Mouse (Mus musculus) E14TG2a.4 (cell line): ENCODE data around the gene Eif3g.

ENCODE experiments used
- H3K27me3 ChIP-seq: 2 replicates; pipeline ENCODE4 v1.6.1; 2014; ENCODE audit warnings: low read length, control low read depth; ENCODE audit not compliant: insufficient read depth
- H3K36me3 ChIP-seq: 2 replicates; pipeline ENCODE4 v1.6.1; 2014; ENCODE audit warnings: low read length, control low read depth; ENCODE audit not compliant: insufficient read depth
- H3K4me1 ChIP-seq: replicated peaks from 2 replicates; pipeline ENCODE4 v1.6.1; 2014; ENCODE audit warnings: low read depth, low read length, control low read depth
- H3K4me3 ChIP-seq: replicated peaks from 2 replicates; pipeline ENCODE4 v1.5.1; 2014; ENCODE audit warnings: mild to moderate bottlenecking, low read length
- H3K9me3 ChIP-seq: 2 replicates; pipeline ENCODE4 v1.6.1; 2014; ENCODE audit warnings: low read length, control low read depth
- CTCF ChIP-seq: conservative IDR thresholded peaks from 2 replicates; pipeline ENCODE4 v1.5.1; 2014; ENCODE audit warnings: low read length
- NANOG ChIP-seq: IDR thresholded peaks from 2 replicates; pipeline ENCODE4 v1.6.1; 2014; ENCODE audit warnings: borderline replicate concordance, low read length, mixed read lengths
- POU5F1 ChIP-seq: IDR thresholded peaks from 2 replicates; pipeline ENCODE4 v1.6.1; 2014; ENCODE audit warnings: low read length, borderline replicate concordance

Eif3g gene

GRCm38 (mm10) chr9:20891339-20892103, 6.9 kb downstream of the Eif3g start:
- H3K9me3 ChIP-seq = peaks cover 8% of the 10 kb centered on the region
- TF ChIP-seq NANOG (no peak), POU5F1 (no peak), CTCF (no peak)
- no peaks in the 10 kb centered on the region for H3K27me3 ChIP-seq
- peak overlapping the region; percentile 100 for H3K4me3 ChIP-seq
- peaks cover 70% of the 10 kb centered on the region for H3K4me1 ChIP-seq
- peaks cover 80% of the 10 kb centered on the region for H3K36me3 ChIP-seq

GRCm38 (mm10) chr9:20890411-20890810, 8.0 kb downstream of the Eif3g start:
- TF ChIP-seq NANOG = no peak
- no peak for TF ChIP-seq POU5F1
- TF ChIP-seq CTCF = no peak
- H3K4me1 ChIP-seq = peaks cover 60% of the 10 kb centered on the region
- peaks cover 16% of the 10 kb centered on the region for H3K9me3 ChIP-seq
- H3K4me3 ChIP-seq = peak overlapping the region; percentile 100
- H3K36me3 ChIP-seq = peaks cover 69% of the 10 kb centered on the region
- H3K27me3 ChIP-seq = no peaks in the 10 kb centered on the region

- H3K4me1 ChIP-seq = peaks cover 51% of the 10 kb centered on the region
- peak overlapping the region; percentile 100 for H3K4me3 ChIP-seq
- H3K27me3 ChIP-seq = no peaks in the 10 kb centered on the region
- TF ChIP-seq CTCF (no peak), NANOG (no peak), POU5F1 (no peak)
- peaks cover 24% of the 10 kb centered on the region for H3K9me3 ChIP-seq
- H3K36me3 ChIP-seq = peaks cover 60% of the 10 kb centered on the region
These were observed 9.0 kb downstream of the Eif3g start for GRCm38 (mm10) chr9:20889185-20890141.

- peaks cover 35% of the 10 kb centered on the region for H3K9me3 ChIP-seq
- H3K27me3 ChIP-seq = no peaks in the 10 kb centered on the region
- H3K4me3 ChIP-seq = peak overlapping the region; percentile 100
- H3K36me3 ChIP-seq = peaks cover 49% of the 10 kb centered on the region
- TF ChIP-seq POU5F1 = no peak
- no peak for TF ChIP-seq CTCF
- no peak for TF ChIP-seq NANOG
- peaks cover 40% of the 10 kb centered on the region for H3K4me1 ChIP-seq
These were observed 10.0 kb downstream of the Eif3g start for GRCm38 (mm10) chr9:20888386-20888765.

GRCm38 (mm10) chr9:20887704-20888385, 10.6 kb downstream of the Eif3g start, which contains the start of gene Ppan:
Gene Ppan (plus strand): TSS chr9:20888175.
- H3K4me1 ChIP-seq = peaks cover 36% of the 10 kb centered on the region
- TF ChIP-seq CTCF = no peak
- no peak for TF ChIP-seq NANOG
- no peak for TF ChIP-seq POU5F1
- H3K9me3 ChIP-seq = peaks cover 39% of the 10 kb centered on the region
- peak within 1 kb of the TSS; percentile 100 for H3K4me3 ChIP-seq
- H3K27me3 ChIP-seq = no peaks in the 10 kb centered on the region
- H3K36me3 ChIP-seq = peaks cover 44% of the 10 kb centered on the region

- H3K4me3 ChIP-seq = no peak overlapping the region
- H3K4me1 ChIP-seq = peaks cover 30% of the 10 kb centered on the region
These were observed 11.2 kb downstream of the Eif3g start for GRCm38 (mm10) chr9:20887191-20887590.

GRCm38 (mm10) chr9:20886563-20886962, 11.9 kb downstream of the Eif3g start:
- TF ChIP-seq NANOG = no peak
- TF ChIP-seq POU5F1 = no peak
- no peak for TF ChIP-seq CTCF
- Histone ChIP-seq H3K4me3 (no peak overlapping the region), H3K9me3 (peaks cover 49% of the 10 kb centered on the region), H3K36me3 (peaks cover 31% of the 10 kb centered on the region), H3K27me3 (no peaks in the 10 kb centered on the region), H3K4me1 (peaks cover 24% of the 10 kb centered on the region)

More at GRCm38 (mm10) chr9:20887191-20887590, 11.2 kb downstream of the Eif3g start:
- H3K27me3 ChIP-seq = no peaks in the 10 kb centered on the region
- H3K9me3 ChIP-seq = peaks cover 44% of the 10 kb centered on the region
- TF ChIP-seq NANOG (no peak), POU5F1 (no peak), CTCF (no peak)
- H3K36me3 ChIP-seq = peaks cover 37% of the 10 kb centered on the region
